Mouse (Mus musculus) common myeloid progenitor, adult 5-6 weeks (primary cell): Measurements from ENCODE around the gene AL732309.1. TPM values are rescaled to one million over a fixed set of nuclear protein-coding genes. Genes with fewer than 3 reads are reported as not detected.

Source experiments
- ATAC-seq: replicated peaks from 2 replicates; pipeline ENCODE4 v1.8.0; 2016; ENCODE audit warnings: low read depth, mild to moderate bottlenecking, moderate TSS enrichment, inconsistent platforms; ENCODE audit not compliant: poor library complexity, severe bottlenecking
- total RNA-seq: library from RNA; stranded (forward); fragments of 200-1000, 187-1606 nt; gene quantifications from 2 replicates; pipeline ENCODE4 v1.2.3, GENCODE M21; 2017

Gene AL732309.1
- total RNA-seq, 1 experiment from 2014 or later: 0.50 TPM

DNA sequence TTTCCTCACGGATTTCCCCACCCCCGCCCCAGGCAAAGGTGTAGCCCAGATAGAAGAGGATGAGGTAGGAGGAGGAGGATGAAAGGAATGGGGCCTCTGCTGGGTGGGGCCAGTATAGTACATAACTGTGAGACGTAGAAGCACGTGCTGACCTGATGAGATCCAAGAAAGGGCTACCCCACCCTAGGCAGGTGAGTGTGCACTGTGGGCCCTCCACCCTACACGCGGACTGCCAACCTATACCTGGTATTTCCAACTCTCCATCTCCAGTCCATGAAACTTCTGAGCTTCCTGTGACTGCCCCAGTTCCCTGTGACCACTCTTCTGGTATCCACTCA lies 5.3 kb downstream of the AL732309.1 start:
- ATAC-seq: no peak

GRCm38 (mm10) chr2:25240723-25241437 lies 5.8 kb downstream of the AL732309.1 start:
- peak; percentile 71 for ATAC-seq

- 0 out of 2 replicates have a peak, but pooled peaks have one; percentile 3 for ATAC-seq
Observed at GRCm38 (mm10) chr2:25240310-25240709, 6.4 kb downstream of the AL732309.1 start.

DNA sequence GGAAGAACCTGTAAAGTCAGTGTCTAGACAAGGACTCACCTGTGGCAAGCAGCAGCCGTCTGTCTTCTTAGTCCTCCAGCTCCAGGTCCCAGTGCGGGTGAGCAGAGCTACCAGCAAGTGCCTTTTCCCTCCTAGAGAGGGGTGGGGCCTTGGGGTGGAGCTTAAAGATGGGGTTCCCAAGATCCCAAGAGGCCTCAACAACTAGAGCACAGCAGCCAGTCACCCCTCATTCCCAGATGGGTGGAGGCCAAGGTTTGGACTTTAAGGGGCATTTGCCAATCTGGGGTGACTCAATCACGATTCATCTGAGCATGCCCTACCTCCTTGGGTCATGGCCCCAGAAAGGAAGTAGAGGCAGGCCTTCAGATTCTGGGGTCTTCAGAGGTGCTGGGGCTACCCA lies 6.9 kb downstream of the AL732309.1 start:
- ATAC-seq: no peak

DNA sequence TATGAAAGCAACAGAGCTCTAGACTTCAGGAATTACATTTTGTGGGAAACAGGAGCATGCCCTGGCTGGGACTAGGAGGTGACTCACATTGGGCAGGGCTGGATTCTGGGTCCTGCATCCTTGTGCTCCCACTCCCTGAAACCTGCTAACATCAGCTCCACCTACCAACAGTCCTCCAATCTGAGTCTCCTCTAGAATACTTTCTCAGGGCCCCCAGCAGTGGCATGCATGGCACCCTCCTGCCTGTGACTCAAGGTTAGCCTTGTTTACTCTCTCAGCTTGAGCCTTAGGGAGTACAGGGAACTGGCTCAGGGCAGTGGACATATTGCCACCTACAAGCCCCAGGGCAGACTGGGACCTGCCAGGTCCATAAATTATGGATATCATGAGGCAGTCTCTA lies 8.6 kb downstream of the AL732309.1 start:
- ATAC-seq: no peak

DNA sequence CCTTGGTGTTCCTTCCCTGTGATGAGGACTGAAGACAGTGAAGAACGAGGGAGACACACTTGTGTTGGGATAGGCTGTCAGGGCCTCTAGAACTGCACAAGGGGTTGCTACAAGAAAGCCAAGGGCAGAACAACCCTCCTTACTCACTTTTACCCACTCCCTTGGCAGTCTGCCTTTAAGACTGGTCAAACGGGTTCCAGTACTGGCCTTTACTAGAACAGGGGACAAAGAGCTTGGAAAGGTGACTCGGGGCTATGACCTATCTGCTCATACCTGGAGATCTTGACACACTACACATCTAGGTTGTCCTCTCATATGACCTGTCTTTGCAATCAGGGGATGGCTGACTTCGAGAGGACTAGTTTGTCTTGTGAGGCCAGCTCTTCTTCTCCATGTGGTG lies 9.1 kb downstream of the AL732309.1 start:
- ATAC-seq: no peak

DNA sequence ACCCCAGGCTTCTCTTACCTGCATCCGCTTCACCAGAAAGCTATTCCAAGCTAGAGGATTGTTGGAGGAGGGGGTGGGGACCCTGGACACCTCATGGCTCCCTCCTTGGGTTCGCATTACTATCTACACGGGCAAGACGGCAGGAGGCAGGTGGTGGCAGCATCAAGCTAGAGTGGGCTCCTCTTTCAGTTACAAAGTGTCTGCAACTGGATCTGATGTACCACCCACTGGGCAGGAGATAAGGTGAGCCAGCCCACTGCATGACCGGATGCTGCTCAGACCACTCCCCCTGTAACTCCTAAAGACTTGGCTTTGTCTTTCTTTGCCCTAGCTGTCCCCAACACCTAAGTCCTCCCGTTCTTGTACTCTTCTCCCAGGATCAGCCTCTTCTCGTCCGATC lies 10.0 kb downstream of the AL732309.1 start, which contains the start of gene Rnf224:
Rnf224 (minus strand) TSS at position 174 of the 400 bp plus-strand sequence.
- ATAC-seq: no peak

DNA sequence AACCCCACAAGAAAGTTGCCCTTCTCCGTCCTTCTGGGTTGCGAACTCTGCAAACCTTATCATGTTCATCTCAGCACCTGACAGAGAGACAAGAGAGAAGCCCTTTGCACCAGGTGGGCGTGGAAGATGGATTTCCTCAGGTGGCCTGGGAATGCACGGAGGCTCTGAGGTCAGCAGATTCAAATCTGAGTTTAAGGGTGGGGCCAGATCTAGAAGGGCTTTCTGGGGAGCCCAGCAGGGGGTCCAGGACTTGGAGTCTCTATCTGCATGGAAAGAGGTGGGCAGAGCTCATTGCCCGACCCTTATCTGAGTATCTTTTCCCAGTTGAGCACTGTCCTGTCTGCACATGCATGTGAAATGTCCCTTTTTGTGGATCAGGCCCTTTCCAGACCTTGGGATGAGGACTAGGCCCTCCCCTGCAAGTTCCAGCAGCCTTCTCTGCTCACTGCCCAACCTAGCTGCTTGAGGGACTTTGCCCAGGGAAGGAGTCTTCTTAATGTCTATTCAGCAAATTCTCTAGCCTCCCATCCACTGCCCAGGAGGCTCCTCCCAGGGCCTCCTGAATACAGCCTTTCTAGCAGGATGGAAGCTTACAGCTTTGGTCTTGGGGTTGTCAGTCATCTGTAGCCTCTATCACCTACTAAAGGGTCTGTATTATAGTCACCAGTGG lies 12.0 kb downstream of the AL732309.1 start:
- ATAC-seq: no peak

- no peak for ATAC-seq
Observed at GRCm38 (mm10) chr2:25234050-25234449, 12.6 kb downstream of the AL732309.1 start, which contains the start of gene Slc34a3. Slc34a3 (minus strand) TSS chr2:25234364.

GRCm38 (mm10) chr2:25233421-25233820 lies 13.2 kb downstream of the AL732309.1 start:
- ATAC-seq: peak; percentile 61

DNA sequence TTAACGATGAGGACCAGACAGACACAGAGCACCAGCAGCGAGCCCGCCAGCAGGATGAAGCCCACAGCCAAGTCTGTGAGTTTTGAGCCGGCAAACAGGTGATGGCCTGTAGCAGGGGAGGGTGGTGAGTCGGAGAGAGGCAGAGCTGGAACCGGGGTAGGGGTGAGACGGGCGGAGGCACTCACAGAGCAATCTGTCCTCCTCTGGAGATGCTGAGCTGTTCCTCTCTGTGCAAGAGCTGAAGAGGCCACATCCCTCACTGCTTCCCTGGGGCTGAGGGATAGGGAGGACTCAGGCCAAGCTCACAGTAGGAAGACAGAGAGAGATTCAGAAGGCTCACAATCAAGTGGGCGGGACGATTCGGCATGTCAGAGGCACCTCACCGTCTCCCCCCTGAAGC lies 15.6 kb downstream of the AL732309.1 start:
- ATAC-seq: no peak

GRCm38 (mm10) chr2:25230581-25230980 lies 16.1 kb downstream of the AL732309.1 start:
- no peak for ATAC-seq

GRCm38 (mm10) chr2:25229582-25229981 lies 17.1 kb downstream of the AL732309.1 start:
- ATAC-seq: no peak

DNA sequence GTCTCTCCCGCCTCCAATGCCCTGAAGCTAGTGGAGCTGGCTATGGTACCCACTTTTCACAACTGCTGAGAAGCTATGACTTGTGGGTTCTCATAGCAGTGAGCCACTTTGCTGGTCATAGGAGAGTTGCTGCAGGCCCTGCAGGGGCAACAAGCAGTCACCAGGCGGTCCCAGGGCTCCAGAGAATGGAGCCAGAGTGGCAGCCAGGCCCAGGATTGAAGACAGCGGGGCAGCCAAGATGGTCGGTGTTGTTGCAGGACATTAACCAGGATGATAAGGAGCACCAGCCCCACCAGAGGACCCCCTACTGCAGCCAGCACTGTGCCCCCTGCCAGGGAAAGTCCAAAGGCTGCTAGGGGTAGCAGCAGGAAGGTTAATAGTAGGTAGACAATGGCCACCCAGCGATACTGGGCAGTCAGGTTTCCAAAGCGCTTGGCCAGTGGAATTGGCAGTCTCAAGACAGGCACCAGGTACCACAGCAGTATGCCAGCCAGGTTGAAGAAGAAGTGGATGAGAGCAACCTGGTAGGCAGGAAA lies 17.6 kb downstream of the AL732309.1 start:
- ATAC-seq: no peak

DNA sequence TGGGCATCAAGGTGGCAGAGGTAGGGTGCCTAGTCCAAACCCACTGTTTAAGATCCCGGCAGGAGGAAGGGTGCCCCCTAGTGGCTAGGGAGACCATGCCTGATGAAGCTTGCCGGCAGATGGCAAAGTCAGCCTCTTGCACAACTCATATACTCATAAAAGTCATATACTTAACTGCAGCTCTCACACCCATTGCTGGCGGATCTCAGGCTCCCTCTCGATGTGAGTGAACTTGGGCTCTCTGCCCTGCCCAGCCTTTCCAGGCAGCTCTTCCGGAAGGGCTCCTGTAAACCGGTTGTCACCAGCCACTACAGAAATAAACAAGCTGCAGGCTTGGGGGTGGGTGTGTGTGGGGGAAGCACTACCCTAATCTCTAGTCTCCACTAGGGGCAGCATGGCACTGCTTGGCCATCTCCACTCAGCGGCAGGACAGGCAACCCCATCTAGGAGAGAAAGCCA lies 18.2 kb downstream of the AL732309.1 start:
- peak; percentile 49 for ATAC-seq

GRCm38 (mm10) chr2:25227406-25227805 lies 19.3 kb downstream of the AL732309.1 start:
- ATAC-seq: no peak

DNA sequence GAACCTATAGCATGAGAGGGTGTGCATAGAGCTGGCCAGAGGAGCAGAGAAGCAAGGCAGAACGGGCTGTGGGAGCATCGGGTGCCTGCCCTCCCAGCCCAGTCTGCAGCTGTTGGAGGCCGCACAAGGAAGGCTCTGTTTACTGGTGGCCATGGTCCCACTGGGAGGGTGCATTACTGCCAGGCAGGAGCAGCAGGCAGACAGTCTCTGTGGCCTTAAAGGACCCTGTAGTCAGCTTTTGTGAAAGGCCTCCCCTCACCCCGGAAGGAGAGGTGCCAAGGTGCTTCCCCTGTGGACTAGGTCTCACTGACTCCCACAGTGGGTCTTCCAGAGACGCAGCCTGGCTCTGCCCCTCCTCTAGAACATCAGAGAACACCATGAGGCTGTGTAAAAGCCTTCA lies 19.8 kb downstream of the AL732309.1 start:
- ATAC-seq: no peak

- ATAC-seq: no peak
Observed at GRCm38 (mm10) chr2:25225811-25226379, 20.8 kb downstream of the AL732309.1 start.

GRCm38 (mm10) chr2:25224766-25225752 lies 21.6 kb downstream of the AL732309.1 start:
- ATAC-seq: peak; percentile 70

GRCm38 (mm10) chr2:25224492-25224765 lies 22.2 kb downstream of the AL732309.1 start, which contains the start of gene Tubb4b:
Tubb4b (minus strand) TSS chr2:25224702.
- no peak for ATAC-seq
